Mouse (Mus musculus) lung, embryonic 15.5 days (tissue): ENCODE measurements at regions not wholly inside any gene's neighbourhood (a gene's known extent, or its start where the extent isn't known, plus 50 kb on each side); places are given as distances from the start of the nearest gene placed in this dataset.

Experiments
- ATAC-seq: fragments of 200-750 bp; cut with Nextera tagmentation; 2 replicates; pipeline ENCODE4 v1.8.0; 2017; ENCODE audit warnings: moderate number of reproducible peaks, borderline replicate concordance; ENCODE audit not compliant: low FRiP score, low TSS enrichment; ENCODE audit errors: extremely low read depth
- H3K27ac ChIP-seq: fragments of 300-500 bp; sonication (generic); 2 replicates; pipeline ENCODE4 v1.5.1; 2015; ENCODE audit warnings: moderate library complexity, mild to moderate bottlenecking, inconsistent platforms
- H3K27me3 ChIP-seq: fragments of 300-500 bp; sonication (generic); 2 replicates; pipeline ENCODE4 v1.6.1; 2015; ENCODE audit warnings: inconsistent platforms
- H3K36me3 ChIP-seq: fragments of 300-500 bp; sonication (generic); 2 replicates; pipeline ENCODE4 v1.6.1; 2015; ENCODE audit warnings: inconsistent platforms
- H3K4me1 ChIP-seq: fragments of 300-500 bp; sonication (generic); 2 replicates; pipeline ENCODE4 v1.6.1; 2015; ENCODE audit warnings: inconsistent platforms
- H3K4me2 ChIP-seq: fragments of 300-500 bp; sonication (generic); 2 replicates; pipeline ENCODE4 v1.6.1; 2015; ENCODE audit warnings: inconsistent platforms, mild to moderate bottlenecking, moderate library complexity
- H3K4me3 ChIP-seq: fragments of 300-500 bp; sonication (generic); 2 replicates; pipeline ENCODE4 v1.5.1; 2015; ENCODE audit warnings: mild to moderate bottlenecking, inconsistent platforms
- H3K9ac ChIP-seq: fragments of 300-500 bp; sonication (generic); 2 replicates; pipeline ENCODE4 v1.6.1; 2015; ENCODE audit warnings: inconsistent platforms
- H3K9me3 ChIP-seq: fragments of 300-500 bp; sonication (generic); 2 replicates; pipeline ENCODE4 v1.6.1; 2016; ENCODE audit warnings: inconsistent platforms
- WGBS: fragments of 180-500 bp; shearing (Covaris S2); methylation state at CpG from one replicate; pipeline ENCODE4 v1.1.7; 2015; 5-methylcytosine and 5-hydroxymethylcytosine counted together

- H3K36me3 ChIP-seq: no peaks in the 10 kb centered on the region
- no peak for ATAC-seq
- no peak overlapping the region for H3K27ac ChIP-seq
- no peak overlapping the region for H3K4me2 ChIP-seq
- H3K9me3 ChIP-seq: no peaks in the 10 kb centered on the region
- no peaks in the 10 kb centered on the region for H3K27me3 ChIP-seq
- no peak overlapping the region for H3K4me3 ChIP-seq
- WGBS: 66% methylated on average over 2 of the region's 2 CpGs
- peaks cover 3% of the 10 kb centered on the region; the same call in 1 of the 2 replicates for H3K4me1 ChIP-seq
- H3K9ac ChIP-seq: no peak overlapping the region
Observed at GRCm38 (mm10) chr11:64186590-64186989, 107.3 kb upstream of the Cox10 start.

GRCm38 (mm10) chr11:64180036-64180435 lies 100.8 kb upstream of the Cox10 start:
- 8% methylated on average over 2 of the region's 2 CpGs for WGBS

GRCm38 (mm10) chr11:64173421-64174062 lies 94.3 kb upstream of the Cox10 start:
- H3K9me3 ChIP-seq: no peaks in the 10 kb centered on the region
- no peaks in the 10 kb centered on the region for H3K27me3 ChIP-seq
- no peak overlapping the region for H3K9ac ChIP-seq
- no peak for ATAC-seq
- WGBS: 46% methylated on average over 4 of the region's 4 CpGs
- no peak overlapping the region for H3K4me3 ChIP-seq
- 0 out of 2 replicates have a peak, but pooled peaks cover 3% of the 10 kb centered on the region for H3K4me1 ChIP-seq
- H3K36me3 ChIP-seq: no peaks in the 10 kb centered on the region
- H3K4me2 ChIP-seq: no peak overlapping the region
- H3K27ac ChIP-seq: no peak overlapping the region

More at GRCm38 (mm10) chr11:64180036-64180435, 100.8 kb upstream of the Cox10 start:
- Histone ChIP-seq H3K27ac (no peak overlapping the region), H3K9ac (no peak overlapping the region), H3K4me3 (no peak overlapping the region), H3K9me3 (no peaks in the 10 kb centered on the region), H3K4me1 (peaks cover 3% of the 10 kb centered on the region; the same call in 1 of the 2 replicates), H3K27me3 (no peaks in the 10 kb centered on the region), H3K36me3 (no peaks in the 10 kb centered on the region), H3K4me2 (no peak overlapping the region)
- no peak for ATAC-seq

GRCm38 (mm10) chr11:64172926-64173325 lies 93.7 kb upstream of the Cox10 start:
- ATAC-seq: no peak
- no peaks in the 10 kb centered on the region for H3K9me3 ChIP-seq
- no peak overlapping the region for H3K9ac ChIP-seq
- H3K27me3 ChIP-seq: no peaks in the 10 kb centered on the region
- H3K4me1 ChIP-seq: 0 out of 2 replicates have a peak, but pooled peaks cover 8% of the 10 kb centered on the region
- WGBS: 73% methylated on average over 5 of the region's 5 CpGs
- H3K36me3 ChIP-seq: no peaks in the 10 kb centered on the region
- no peak overlapping the region for H3K27ac ChIP-seq
- no peak overlapping the region for H3K4me2 ChIP-seq
- H3K4me3 ChIP-seq: no peak overlapping the region

GRCm38 (mm10) chr11:64168626-64169025 lies 89.4 kb upstream of the Cox10 start:
- Histone ChIP-seq H3K9me3 (no peaks in the 10 kb centered on the region), H3K36me3 (no peaks in the 10 kb centered on the region), H3K27me3 (no peaks in the 10 kb centered on the region), H3K9ac (no peak overlapping the region), H3K4me3 (no peak overlapping the region), H3K27ac (no peak overlapping the region), H3K4me2 (no peak overlapping the region), H3K4me1 (0 out of 2 replicates have a peak, but pooled peaks cover 8% of the 10 kb centered on the region)
- no peak for ATAC-seq
- WGBS: 31% methylated on average over 8 of the region's 8 CpGs

GRCm38 (mm10) chr11:64164796-64165195 lies 85.5 kb upstream of the Cox10 start:
- ATAC-seq: no peak

GRCm38 (mm10) chr11:64158281-64158680 lies 79.0 kb upstream of the Cox10 start:
- no peak overlapping the region for H3K4me3 ChIP-seq
- no peaks in the 10 kb centered on the region for H3K9me3 ChIP-seq
- H3K27ac ChIP-seq: no peak overlapping the region
- WGBS: 79% methylated on average over 5 of the region's 5 CpGs
- no peak overlapping the region for H3K9ac ChIP-seq
- no peaks in the 10 kb centered on the region for H3K4me1 ChIP-seq
- no peaks in the 10 kb centered on the region for H3K36me3 ChIP-seq
- no peak for ATAC-seq
- no peak overlapping the region for H3K4me2 ChIP-seq
- no peaks in the 10 kb centered on the region for H3K27me3 ChIP-seq

More at GRCm38 (mm10) chr11:64164796-64165195, 85.5 kb upstream of the Cox10 start:
- Histone ChIP-seq H3K9ac (no peak overlapping the region), H3K4me1 (0 out of 2 replicates have a peak, but pooled peaks cover 8% of the 10 kb centered on the region), H3K4me2 (no peak overlapping the region), H3K9me3 (no peaks in the 10 kb centered on the region), H3K27me3 (no peaks in the 10 kb centered on the region), H3K27ac (no peak overlapping the region), H3K4me3 (no peak overlapping the region), H3K36me3 (no peaks in the 10 kb centered on the region)
- WGBS: 38% methylated on average over 6 of the region's 6 CpGs

GRCm38 (mm10) chr11:64156640-64157039 lies 77.4 kb upstream of the Cox10 start:
- no peaks in the 10 kb centered on the region for H3K36me3 ChIP-seq
- no peaks in the 10 kb centered on the region for H3K27me3 ChIP-seq
- no peaks in the 10 kb centered on the region for H3K9me3 ChIP-seq
- no peak overlapping the region for H3K27ac ChIP-seq
- no peaks in the 10 kb centered on the region for H3K4me1 ChIP-seq
- 48% methylated on average over 7 of the region's 7 CpGs for whole genome bisulfite sequencing
- H3K4me3 ChIP-seq: no peak overlapping the region
- no peak overlapping the region for H3K9ac ChIP-seq
- ATAC-seq: no peak
- H3K4me2 ChIP-seq: no peak overlapping the region

GRCm38 (mm10) chr11:64139483-64139882 lies 60.2 kb upstream of the Cox10 start:
- 84% methylated on average over 2 of the region's 2 CpGs for WGBS
- no peaks in the 10 kb centered on the region for H3K27me3 ChIP-seq
- no peaks in the 10 kb centered on the region for H3K36me3 ChIP-seq
- no peak overlapping the region for H3K27ac ChIP-seq
- H3K4me3 ChIP-seq: no peak overlapping the region
- no peak overlapping the region for H3K9ac ChIP-seq
- no peak overlapping the region for H3K4me2 ChIP-seq
- no peaks in the 10 kb centered on the region for H3K9me3 ChIP-seq
- no peak for ATAC-seq
- H3K4me1 ChIP-seq: no peaks in the 10 kb centered on the region

GRCm38 (mm10) chr11:64138934-64139333 lies 59.7 kb upstream of the Cox10 start:
- Histone ChIP-seq H3K4me2 (no peak overlapping the region), H3K27ac (no peak overlapping the region), H3K4me3 (no peak overlapping the region), H3K4me1 (no peaks in the 10 kb centered on the region), H3K27me3 (no peaks in the 10 kb centered on the region), H3K36me3 (no peaks in the 10 kb centered on the region), H3K9me3 (no peaks in the 10 kb centered on the region), H3K9ac (no peak overlapping the region)
- WGBS: 39% methylated on average over 4 of the region's 4 CpGs
- ATAC-seq: no peak

- 87% methylated on average over 5 of the region's 5 CpGs for WGBS
- ATAC-seq: no peak
- Histone ChIP-seq H3K27ac (no peak overlapping the region), H3K27me3 (no peaks in the 10 kb centered on the region), H3K36me3 (no peaks in the 10 kb centered on the region), H3K4me1 (no peaks in the 10 kb centered on the region), H3K9me3 (no peaks in the 10 kb centered on the region), H3K4me3 (no peak overlapping the region), H3K9ac (no peak overlapping the region), H3K4me2 (no peak overlapping the region)
Observed at GRCm38 (mm10) chr11:64135766-64136165, 56.5 kb upstream of the Cox10 start.

GRCm38 (mm10) chr11:64135308-64135591 lies 56.0 kb upstream of the Cox10 start:
- no peak overlapping the region for H3K27ac ChIP-seq
- H3K9me3 ChIP-seq: no peaks in the 10 kb centered on the region
- H3K27me3 ChIP-seq: no peaks in the 10 kb centered on the region
- WGBS: 60% methylated on average over 2 of the region's 2 CpGs
- no peak for ATAC-seq
- no peak overlapping the region for H3K9ac ChIP-seq
- H3K4me2 ChIP-seq: no peak overlapping the region
- no peaks in the 10 kb centered on the region for H3K4me1 ChIP-seq
- no peaks in the 10 kb centered on the region for H3K36me3 ChIP-seq
- no peak overlapping the region for H3K4me3 ChIP-seq
